Mouse (Mus musculus) kidney, embryonic 15.5 days (tissue): Measurements from ENCODE around the gene Cux1. TPM values are rescaled to one million over a fixed set of nuclear protein-coding genes. Genes with fewer than 3 reads are reported as not detected.

Experiments used
- ATAC-seq: fragments of 200-750 bp; cut with Nextera tagmentation; replicated peaks from 2 replicates; pipeline ENCODE4 v1.8.0; 2017; ENCODE audit warnings: moderate TSS enrichment; ENCODE audit not compliant: low FRiP score
- H3K27ac ChIP-seq: fragments of 300-500 bp; sonication (generic); 2 replicates; pipeline ENCODE4 v1.5.1; 2015; ENCODE audit warnings: mild to moderate bottlenecking, inconsistent platforms
- H3K27me3 ChIP-seq: fragments of 300-500 bp; sonication (generic); 2 replicates; pipeline ENCODE4 v1.6.1; 2015; ENCODE audit warnings: inconsistent platforms
- H3K36me3 ChIP-seq: fragments of 300-500 bp; sonication (generic); 2 replicates; pipeline ENCODE4 v1.6.1; 2015; ENCODE audit warnings: inconsistent platforms
- H3K4me1 ChIP-seq: fragments of 300-500 bp; sonication (generic); 2 replicates; pipeline ENCODE4 v1.6.1; 2015; ENCODE audit warnings: inconsistent platforms
- H3K4me2 ChIP-seq: fragments of 300-500 bp; sonication (generic); 2 replicates; pipeline ENCODE4 v1.6.1; 2015; ENCODE audit warnings: moderate library complexity, mild to moderate bottlenecking, inconsistent platforms
- H3K4me3 ChIP-seq: fragments of 300-500 bp; sonication (generic); replicated peaks from 2 replicates; pipeline ENCODE4 v1.5.1; 2015; ENCODE audit warnings: mild to moderate bottlenecking, inconsistent platforms
- H3K9ac ChIP-seq: fragments of 300-500 bp; sonication (generic); 2 replicates; pipeline ENCODE4 v1.6.1; 2015; ENCODE audit warnings: mild to moderate bottlenecking, inconsistent platforms
- H3K9me3 ChIP-seq: fragments of 300-500 bp; sonication (generic); replicated peaks from 2 replicates; pipeline ENCODE4 v1.6.1; 2016; ENCODE audit warnings: inconsistent platforms
- WGBS: fragments of 180-500 bp; shearing (Covaris S2); methylation state at CpG from one replicate; pipeline ENCODE4 v1.1.7; 2015; ENCODE audit warnings: mixed read lengths; 5-methylcytosine and 5-hydroxymethylcytosine counted together
- polyA plus RNA-seq: library from polyadenylated mRNA; unstranded; fragments of >200 nt; fragmentation: Nextera tagmentation; extraction: Ambion mirVana; gene quantifications from 2 replicates; pipeline ENCODE4 v1.2.1, GENCODE M21; 2015

The Cux1 gene
- polyA plus RNA-seq, 1 experiment from 2014 or later: 110 TPM

- Histone ChIP-seq H3K36me3 (no peaks in the 10 kb centered on the region), H3K9me3 (no peaks in the 10 kb centered on the region), H3K4me1 (peaks cover 54% of the 10 kb centered on the region), H3K4me3 (no peak overlapping the region), H3K27me3 (no peaks in the 10 kb centered on the region), H3K4me2 (no peak overlapping the region), H3K27ac (peak overlapping the region; percentile 23; the same call in 1 of the 2 replicates), H3K9ac (no peak overlapping the region)
- 77% methylated on average over 2 of the region's 2 CpGs for WGBS
- ATAC-seq: no peak
Measured at GRCm38 (mm10) chr5:136512103-136512674, 55.1 kb downstream of the Cux1 start.

GRCm38 (mm10) chr5:136511378-136511777 lies 55.9 kb downstream of the Cux1 start:
- Histone ChIP-seq H3K4me2 (no peak overlapping the region), H3K36me3 (no peaks in the 10 kb centered on the region), H3K27me3 (no peaks in the 10 kb centered on the region), H3K4me3 (no peak overlapping the region), H3K9me3 (no peaks in the 10 kb centered on the region), H3K4me1 (peaks cover 55% of the 10 kb centered on the region), H3K9ac (no peak overlapping the region), H3K27ac (peak overlapping the region; percentile 23; the same call in 1 of the 2 replicates)
- WGBS: 33% methylated on average over 7 of the region's 7 CpGs
- ATAC-seq: no peak

GRCm38 (mm10) chr5:136510609-136511008 lies 56.7 kb downstream of the Cux1 start:
- no peak overlapping the region for H3K9ac ChIP-seq
- H3K9me3 ChIP-seq: no peaks in the 10 kb centered on the region
- no peaks in the 10 kb centered on the region for H3K36me3 ChIP-seq
- 91% methylated on average over 5 of the region's 5 CpGs for WGBS
- no peaks in the 10 kb centered on the region for H3K27me3 ChIP-seq
- no peak overlapping the region for H3K4me3 ChIP-seq
- no peak for ATAC-seq
- peaks cover 49% of the 10 kb centered on the region for H3K4me1 ChIP-seq
- H3K4me2 ChIP-seq: no peak overlapping the region
- no peak overlapping the region for H3K27ac ChIP-seq

GRCm38 (mm10) chr5:136507629-136508028 lies 59.7 kb downstream of the Cux1 start:
- Histone ChIP-seq H3K27me3 (no peaks in the 10 kb centered on the region), H3K4me2 (no peak overlapping the region), H3K9ac (no peak overlapping the region), H3K9me3 (no peaks in the 10 kb centered on the region), H3K27ac (no peak overlapping the region), H3K4me1 (peaks cover 51% of the 10 kb centered on the region), H3K36me3 (no peaks in the 10 kb centered on the region), H3K4me3 (no peak overlapping the region)
- 85% methylated on average over 4 of the region's 4 CpGs for WGBS
- no peak for ATAC-seq

- H3K27me3 ChIP-seq: no peaks in the 10 kb centered on the region
- H3K9me3 ChIP-seq: no peaks in the 10 kb centered on the region
- ATAC-seq: no peak
- no peak overlapping the region; the same call in 1 of the 2 replicates for H3K27ac ChIP-seq
- no peaks in the 10 kb centered on the region for H3K36me3 ChIP-seq
- H3K4me1 ChIP-seq: peaks cover 54% of the 10 kb centered on the region
- no peak overlapping the region for H3K4me2 ChIP-seq
- H3K4me3 ChIP-seq: no peak overlapping the region
- no peak overlapping the region for H3K9ac ChIP-seq
- 77% methylated on average over 1 of the region's 1 CpGs for WGBS
Measured at GRCm38 (mm10) chr5:136506262-136506661, 61.0 kb downstream of the Cux1 start.

GRCm38 (mm10) chr5:136502491-136503086 lies 64.7 kb downstream of the Cux1 start:
- Histone ChIP-seq H3K27ac (peak overlapping the region; percentile 13; the same call in 1 of the 2 replicates), H3K27me3 (no peaks in the 10 kb centered on the region), H3K4me2 (no peak overlapping the region), H3K4me3 (no peak overlapping the region), H3K9me3 (no peaks in the 10 kb centered on the region), H3K4me1 (peaks cover 70% of the 10 kb centered on the region), H3K36me3 (no peaks in the 10 kb centered on the region), H3K9ac (no peak overlapping the region)
- 28% methylated on average over 5 of the region's 5 CpGs for WGBS
- no peak for ATAC-seq

GRCm38 (mm10) chr5:136500307-136500871 lies 66.9 kb downstream of the Cux1 start:
- ATAC-seq: 0 out of 2 replicates have a peak, but pooled peaks have one; percentile 46
- Histone ChIP-seq H3K36me3 (no peaks in the 10 kb centered on the region), H3K4me3 (no peak overlapping the region), H3K9me3 (no peaks in the 10 kb centered on the region), H3K4me2 (no peak overlapping the region), H3K27me3 (no peaks in the 10 kb centered on the region), H3K4me1 (peaks cover 60% of the 10 kb centered on the region), H3K9ac (no peak overlapping the region), H3K27ac (peak overlapping the region; percentile 49)
- WGBS: 43% methylated on average over 6 of the region's 6 CpGs

GRCm38 (mm10) chr5:136499316-136499715 lies 68.0 kb downstream of the Cux1 start:
- Histone ChIP-seq H3K4me1 (peaks cover 54% of the 10 kb centered on the region), H3K4me2 (no peak overlapping the region), H3K27ac (no peak overlapping the region), H3K4me3 (no peak overlapping the region), H3K36me3 (no peaks in the 10 kb centered on the region), H3K9me3 (no peaks in the 10 kb centered on the region), H3K27me3 (no peaks in the 10 kb centered on the region), H3K9ac (no peak overlapping the region)
- WGBS: 89% methylated on average over 2 of the region's 2 CpGs
- no peak for ATAC-seq

GRCm38 (mm10) chr5:136498741-136499140 lies 68.5 kb downstream of the Cux1 start:
- Histone ChIP-seq H3K27me3 (no peaks in the 10 kb centered on the region), H3K4me3 (no peak overlapping the region), H3K36me3 (no peaks in the 10 kb centered on the region), H3K9me3 (no peaks in the 10 kb centered on the region), H3K4me1 (peaks cover 49% of the 10 kb centered on the region), H3K9ac (no peak overlapping the region), H3K27ac (no peak overlapping the region), H3K4me2 (no peak overlapping the region)
- 91% methylated on average over 3 of the region's 3 CpGs for WGBS
- ATAC-seq: no peak

- whole genome bisulfite sequencing: 92% methylated on average over 2 of the region's 2 CpGs
- H3K27me3 ChIP-seq: no peaks in the 10 kb centered on the region
- H3K4me3 ChIP-seq: no peak overlapping the region
- peaks cover 43% of the 10 kb centered on the region for H3K4me1 ChIP-seq
- no peaks in the 10 kb centered on the region for H3K9me3 ChIP-seq
- no peak overlapping the region for H3K4me2 ChIP-seq
- H3K36me3 ChIP-seq: no peaks in the 10 kb centered on the region
- H3K27ac ChIP-seq: no peak overlapping the region
- H3K9ac ChIP-seq: no peak overlapping the region
- no peak for ATAC-seq
Measured at GRCm38 (mm10) chr5:136497301-136497700, 70.0 kb downstream of the Cux1 start.

DNA sequence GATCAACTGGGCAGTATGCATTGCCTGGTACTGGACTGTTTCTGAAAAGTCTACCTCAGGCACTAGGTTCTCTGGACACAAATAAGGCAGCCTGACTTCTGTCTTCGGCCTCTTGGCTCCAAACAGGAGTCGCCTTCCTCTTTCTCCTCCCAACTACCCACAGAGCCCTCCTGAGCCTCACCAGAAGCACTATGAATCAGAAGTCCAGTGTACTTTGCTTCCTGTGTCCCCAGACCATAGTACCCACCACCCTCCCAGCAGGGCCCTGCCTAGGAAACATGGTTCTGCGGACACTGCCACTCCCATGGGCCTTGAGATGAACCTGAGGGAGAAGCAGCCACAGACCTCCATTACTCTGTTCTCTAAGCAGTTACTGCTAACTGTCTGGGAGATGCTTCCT lies 71.7 kb downstream of the Cux1 start:
- H3K27ac ChIP-seq: no peak overlapping the region
- H3K4me1 ChIP-seq: peaks cover 26% of the 10 kb centered on the region
- H3K9me3 ChIP-seq: no peaks in the 10 kb centered on the region
- H3K9ac ChIP-seq: no peak overlapping the region
- H3K4me3 ChIP-seq: no peak overlapping the region
- H3K4me2 ChIP-seq: no peak overlapping the region
- H3K27me3 ChIP-seq: no peaks in the 10 kb centered on the region
- 87% methylated on average over 3 of the region's 3 CpGs for WGBS
- ATAC-seq: no peak
- no peaks in the 10 kb centered on the region for H3K36me3 ChIP-seq

DNA sequence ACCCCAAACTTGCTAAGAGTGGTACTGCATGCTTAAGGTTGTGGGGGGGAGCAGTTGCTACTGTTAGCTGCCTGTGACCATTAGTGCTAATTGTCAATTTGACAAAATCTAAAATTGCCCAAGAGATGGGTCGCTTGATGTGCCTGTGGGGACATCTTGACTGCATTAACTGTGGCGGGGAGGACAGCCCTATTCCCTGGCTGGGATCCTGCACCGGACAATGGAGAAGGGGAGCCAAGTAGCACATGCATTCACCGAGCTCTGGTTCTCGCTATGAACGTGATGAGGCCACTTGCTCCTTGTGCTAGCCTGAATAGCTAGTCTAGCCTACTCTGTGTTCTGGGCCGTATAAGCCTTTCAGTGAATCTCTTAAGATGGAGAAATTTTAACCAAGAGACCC lies 72.4 kb downstream of the Cux1 start:
- Histone ChIP-seq H3K9ac (no peak overlapping the region), H3K36me3 (no peaks in the 10 kb centered on the region), H3K4me2 (no peak overlapping the region), H3K4me1 (peaks cover 20% of the 10 kb centered on the region), H3K9me3 (no peaks in the 10 kb centered on the region), H3K27me3 (no peaks in the 10 kb centered on the region), H3K27ac (no peak overlapping the region), H3K4me3 (no peak overlapping the region)
- no peak for ATAC-seq
- WGBS: 87% methylated on average over 7 of the region's 7 CpGs
